Mouse (Mus musculus) CD4-positive, CD25-positive, alpha-beta regulatory T cell (primary cell): ENCODE data around the gene Cox16. TPM values are rescaled to one million over a fixed set of nuclear protein-coding genes. Genes with fewer than 3 reads are reported as not detected.

Source experiments
- polyA plus RNA-seq: library from polyadenylated mRNA; unstranded; fragments of 100-300 nt; shearing (Covaris generic); gene quantifications from one replicate; pipeline ENCODE4 v1.2.1, GENCODE M21; 2017

Cox16 gene
- 161 TPM for polyA plus RNA-seq

GRCm38 (mm10) chr12:81484727-81485191, at the start of gene Cox16:
Gene Cox16 (minus strand): TSS chr12:81485127.

GRCm38 (mm10) chr12:81532316-81533028, 47.5 kb upstream of the Cox16 start, which contains the start of the genes Gm20498 and Synj2bp:
Gene Gm20498 (minus strand): TSS chr12:81532905.
Gene Synj2bp (minus strand): TSS chr12:81532911.

GRCm38 (mm10) chr12:81421846-81422245, 63.1 kb downstream of the Cox16 start, which contains the start of gene Adam4:
Gene Adam4 (minus strand): TSS chr12:81421946.

GRCm38 (mm10) chr12:81379364-81379763, 105.6 kb downstream of the Cox16 start, which contains the start of gene Gm4787:
Gene Gm4787 (minus strand): TSS chr12:81379464.

GRCm38 (mm10) chr12:81332875-81333421, 152.0 kb downstream of the Cox16 start, which contains the start of gene Slc8a3:
Gene Slc8a3 (minus strand): TSS chr12:81333180.

Other genes starting within 250 kb of the Cox16 start
- not detected for gene Slc8a3, start 151.9 kb downstream of the Cox16 start, polyA plus RNA-seq
- 0.62 TPM for gene Gm4787, start 105.7 kb downstream of the Cox16 start, polyA plus RNA-seq
- gene Adam4, start 63.2 kb downstream of the Cox16 start, polyA plus RNA-seq, result 0.63 TPM
- gene Gm20498, start 47.8 kb upstream of the Cox16 start, polyA plus RNA-seq, result 12.1 TPM
- 49.9 TPM for gene Synj2bp, start 47.8 kb upstream of the Cox16 start, polyA plus RNA-seq
- 0.20 TPM for gene Adam21, start 83.3 kb upstream of the Cox16 start, polyA plus RNA-seq
- gene Med6, start 109.9 kb upstream of the Cox16 start, polyA plus RNA-seq, result 26.2 TPM
- gene Ttc9, start 146.1 kb upstream of the Cox16 start, polyA plus RNA-seq, result 0.05 TPM